ENCODE assay signal across 13 mouse cellular contexts in the genomic region with DNA sequence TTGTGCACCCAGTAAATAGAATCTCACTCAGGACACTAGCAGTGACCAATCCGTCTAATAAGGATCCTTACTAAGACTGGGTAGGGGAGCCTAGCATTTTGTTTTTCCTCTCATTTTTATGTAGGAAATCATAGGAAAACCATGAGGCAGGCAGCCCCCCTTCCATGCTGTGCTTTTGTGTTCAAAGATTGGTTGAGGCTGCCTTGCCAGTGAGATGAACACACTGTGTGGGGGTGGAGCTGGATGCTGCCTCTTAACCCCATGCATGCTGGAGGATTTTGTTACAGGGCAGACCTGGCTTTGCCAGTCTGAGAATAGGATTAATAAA.
A peak's percentile ranks its signal among the peaks of the same experiment; 100 is the strongest.
DNase-seq lines count a peak whose midpoint lies in the region; ATAC-seq lines count a peak whose summit lies in the region.
"Had no signal": no experiment of that assay in that cellular context is flagged by ENCODE, and none has a peak within 500 bp of the region (broad histone marks: within the 10 kb centered on the region; RNA-seq: fewer than 3 reads in every experiment).

No protein-coding gene starts in this region.

- peak overlapping the region; percentile 28 for H3K4me2 ChIP-seq in hindbrain, embryonic 12.5 days (replicated peaks)
- H3K4me2 ChIP-seq: liver, embryonic 11.5 days had no signal

- peak; percentile 15 for DNase-seq in brain, adult 2 months (ENCODE audit: low read depth, low spot score)
- peak; percentile 61 for DNase-seq in embryo, embryonic 9.5 days (ENCODE audit: extremely low spot score)
- DNase-seq in midbrain, embryonic 10.5 days (ENCODE audit: low spot score): peak; percentile 55
- no peak for DNase-seq in thymus, postnatal 10 days (ENCODE audit: low spot score in 2 of 2)
- DNase-seq in yolk sac, embryonic 10.5 days (ENCODE audit: low spot score): no peak
- DNase-seq in ovary, postnatal 14 days (ENCODE audit: low spot score): no peak
- DNase-seq in urinary bladder, adult 18-20 months (ENCODE audit: low spot score in 2 of 2): no peak
- DNase-seq: cerebellum, adult 9-11 months; heart, postnatal 10 days; kidney, postnatal 25 days had no signal

- 0% methylated on average over 1 of the region's 1 CpGs for WGBS in hindbrain, embryonic 12.5 days
- WGBS in midbrain, embryonic 10.5 days: 16% methylated on average over 1 of the region's 1 CpGs

- H3K4me3 ChIP-seq in hindbrain, embryonic 12.5 days: no peak overlapping the region
- peak overlapping the region; percentile 37 for H3K4me3 ChIP-seq in midbrain, embryonic 10.5 days

- H3K27ac ChIP-seq in hindbrain, embryonic 12.5 days: peak overlapping the region; percentile 90
- H3K27ac ChIP-seq in midbrain, embryonic 10.5 days (replicated peaks): peak overlapping the region; percentile 91

- peaks cover 30% of the 10 kb centered on the region for H3K4me1 ChIP-seq in hindbrain, embryonic 12.5 days
- peaks cover 40% of the 10 kb centered on the region for H3K4me1 ChIP-seq in midbrain, embryonic 10.5 days

- H3K9ac ChIP-seq in hindbrain, embryonic 12.5 days: 0 out of 2 replicates have a peak overlapping the region, but pooled peaks have one; percentile 1

- H3K27me3 ChIP-seq in hindbrain, embryonic 12.5 days: no peaks in the 10 kb centered on the region
- H3K27me3 ChIP-seq in midbrain, embryonic 10.5 days (ENCODE audit: low read depth, poor library complexity, severe bottlenecking): no peaks in the 10 kb centered on the region

- H3K36me3 ChIP-seq in hindbrain, embryonic 12.5 days: no peaks in the 10 kb centered on the region
- no peaks in the 10 kb centered on the region for H3K36me3 ChIP-seq in midbrain, embryonic 10.5 days

- no peaks in the 10 kb centered on the region for H3K9me3 ChIP-seq in hindbrain, embryonic 12.5 days (replicated peaks)
- H3K9me3 ChIP-seq in midbrain, embryonic 10.5 days (replicated peaks): no peaks in the 10 kb centered on the region

- ATAC-seq in hindbrain, embryonic 12.5 days (ENCODE audit: low FRiP score): peak; percentile 92
- ATAC-seq: activated CD4-positive, CD25-positive, alpha-beta regulatory T cell, adult 4 months had no signal

Comparison
In these comparisons a context has a peak if more than half of its experiments do, and no peak if none do; other contexts are left out.
1. DNase-seq: peak in brain, adult 2 months (single experiment), embryo, embryonic 9.5 days (single experiment) and midbrain, embryonic 10.5 days (single experiment); none in thymus, postnatal 10 days (0 of 2), yolk sac, embryonic 10.5 days (single experiment), ovary, postnatal 14 days (single experiment) and urinary bladder, adult 18-20 months (0 of 2).